Mouse (Mus musculus) retina, postnatal 1 day (tissue): Measurements from ENCODE around the gene Ksr1.

Experiments used
- DNase-seq: peaks from one replicate; pipeline ENCODE4 v3.0.0-alpha.2; 2012

Ksr1 gene

GRCm38 (mm10) chr11:79146331-79146767 lies at the start of gene Ksr1:
Gene Ksr1, minus strand, starts transcription at chr11:79146407.
- peak; percentile 97 for DNase-seq

DNA sequence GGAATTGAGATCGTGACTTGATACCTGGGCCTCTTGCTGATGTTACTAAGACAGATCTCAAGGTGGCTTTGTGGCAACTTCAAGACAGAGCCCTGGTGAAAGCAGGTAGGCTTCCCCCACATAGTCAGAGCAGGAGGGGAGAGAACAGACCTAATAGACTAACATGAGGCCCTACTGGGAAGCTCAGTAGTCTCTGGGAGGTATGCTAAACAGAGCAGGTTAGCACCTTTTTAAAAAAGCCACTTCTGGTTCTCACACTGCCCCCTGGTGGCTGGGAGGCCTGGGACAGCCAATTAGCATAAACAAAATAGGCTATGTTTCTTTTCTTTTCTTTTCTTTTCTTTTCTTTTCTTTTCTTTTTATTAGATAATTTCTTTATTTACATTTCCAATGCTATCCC lies 46.0 kb upstream of the Ksr1 start:
- DNase-seq, result peak; percentile 36

DNA sequence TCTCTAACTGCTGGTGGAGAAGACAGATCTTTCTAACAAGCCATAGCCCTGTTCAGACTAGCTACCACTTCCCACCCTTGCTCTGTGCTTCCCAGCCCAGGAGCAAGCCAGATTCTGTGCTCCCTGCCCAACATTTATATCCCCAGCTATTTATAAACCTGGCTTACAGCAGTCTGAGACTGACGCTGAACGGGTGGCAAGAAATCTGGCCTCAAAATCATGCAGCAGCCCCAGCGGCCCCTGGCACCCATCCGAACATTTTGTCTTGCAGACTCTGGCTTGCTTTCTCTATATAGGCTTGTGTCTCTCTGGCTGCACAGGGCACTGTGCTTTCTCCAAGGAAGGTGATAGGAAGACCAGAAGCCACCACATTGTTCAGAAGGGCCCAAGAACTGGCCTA lies 45.0 kb upstream of the Ksr1 start:
- no peak for DNase-seq

- DNase-seq, result no peak
Measured at GRCm38 (mm10) chr11:79190257-79190656, 44.0 kb upstream of the Ksr1 start.

GRCm38 (mm10) chr11:79188176-79188575 lies 42.0 kb upstream of the Ksr1 start:
- DNase-seq, result no peak

- DNase-seq, result no peak
Measured at GRCm38 (mm10) chr11:79187291-79187690, 41.1 kb upstream of the Ksr1 start.

DNA sequence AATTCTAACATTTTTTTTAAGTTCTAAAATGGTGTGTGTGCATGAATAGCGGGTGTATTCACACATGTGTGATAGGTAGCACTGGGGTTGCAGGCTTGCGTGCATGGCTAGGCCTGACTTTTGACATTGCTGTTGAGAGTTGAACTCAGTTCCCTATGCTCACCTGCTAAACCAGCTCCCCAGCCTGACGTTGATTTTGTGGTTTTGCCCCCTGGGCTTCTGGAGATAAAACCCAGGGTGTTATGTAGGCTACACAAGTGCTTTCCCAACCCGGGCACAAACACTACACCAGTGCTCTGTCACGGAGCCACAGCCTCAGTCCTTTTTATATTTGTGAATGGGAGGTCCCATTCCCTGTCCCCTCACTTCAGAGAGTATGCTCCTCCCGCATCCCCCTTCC lies 39.5 kb upstream of the Ksr1 start:
- no peak for DNase-seq

DNA sequence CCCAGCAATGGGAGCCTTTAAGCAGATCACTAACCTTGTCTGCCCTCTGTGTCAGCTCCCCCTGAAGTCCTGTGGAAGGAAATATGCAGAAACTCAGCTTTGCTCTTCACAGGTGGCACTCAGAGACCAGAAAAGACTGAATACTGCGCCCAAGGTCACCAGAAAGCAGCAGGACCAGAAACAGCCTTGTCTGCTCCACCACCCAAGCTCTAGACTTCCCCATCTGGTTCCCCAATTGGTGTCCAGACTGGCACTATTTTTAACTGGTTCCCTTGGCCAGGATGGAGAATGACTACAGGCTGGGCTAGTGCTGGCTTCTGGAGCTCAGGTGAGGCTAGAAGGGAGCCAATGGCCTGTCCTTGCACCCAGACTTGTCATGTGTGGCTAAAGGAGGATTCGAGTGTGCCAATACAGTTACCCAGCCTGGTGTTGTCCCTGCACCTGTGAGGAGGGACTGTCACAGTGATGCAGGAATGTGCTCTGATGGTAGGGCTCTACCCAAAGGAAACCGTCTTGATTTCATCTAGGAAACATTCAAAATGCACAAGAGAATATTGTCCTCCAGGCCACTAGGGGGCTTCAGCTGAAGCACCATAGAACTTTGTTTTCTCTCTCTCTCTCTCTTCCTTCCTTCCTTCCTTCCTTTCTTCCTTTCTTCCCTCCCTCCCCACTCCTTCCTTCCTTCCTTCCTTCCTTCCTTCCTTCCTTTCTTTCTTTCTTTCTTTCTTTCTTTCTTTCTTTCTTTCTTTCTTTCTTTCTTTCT lies 38.1 kb upstream of the Ksr1 start:
- no peak for DNase-seq

DNA sequence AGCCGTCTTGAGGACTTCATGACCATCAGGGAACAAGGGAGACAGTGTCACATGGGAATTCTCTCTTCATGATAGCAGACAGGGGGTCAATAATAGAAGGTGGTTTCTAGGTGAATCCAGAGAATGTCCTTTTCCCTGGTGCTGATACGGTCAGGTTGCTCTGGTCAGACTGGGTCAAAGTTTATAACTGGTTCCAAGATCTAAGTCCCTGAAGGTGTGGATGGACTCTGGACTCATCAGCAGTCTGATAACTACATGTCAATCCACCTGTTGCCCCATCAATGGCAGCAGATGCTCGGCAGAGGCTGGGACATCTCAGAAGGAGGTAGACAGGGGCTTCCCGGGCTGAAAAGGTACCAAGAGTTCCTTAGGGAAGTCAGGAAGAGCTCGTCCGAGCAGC lies 37.2 kb upstream of the Ksr1 start:
- DNase-seq, result no peak

DNA sequence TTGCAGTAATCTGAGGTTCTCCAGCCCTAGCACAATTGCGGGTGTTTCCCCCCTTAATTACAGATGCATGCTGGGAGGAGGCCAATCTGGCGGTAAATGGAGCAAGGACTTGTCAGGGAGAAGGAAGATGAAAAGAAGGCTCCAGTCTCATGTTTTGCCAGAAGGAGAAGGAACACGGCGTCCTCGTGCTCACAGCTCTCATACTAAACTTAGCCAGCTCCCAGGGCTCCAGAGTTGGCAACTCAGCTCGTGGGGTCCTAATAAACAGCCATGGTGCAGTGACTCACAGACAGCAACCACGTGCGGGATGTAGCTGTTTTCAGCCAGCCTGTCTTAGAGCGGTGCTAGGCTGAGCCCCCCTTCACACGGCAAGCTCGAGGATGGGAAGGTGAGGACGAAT lies 36.7 kb upstream of the Ksr1 start:
- DNase-seq, result no peak

DNA sequence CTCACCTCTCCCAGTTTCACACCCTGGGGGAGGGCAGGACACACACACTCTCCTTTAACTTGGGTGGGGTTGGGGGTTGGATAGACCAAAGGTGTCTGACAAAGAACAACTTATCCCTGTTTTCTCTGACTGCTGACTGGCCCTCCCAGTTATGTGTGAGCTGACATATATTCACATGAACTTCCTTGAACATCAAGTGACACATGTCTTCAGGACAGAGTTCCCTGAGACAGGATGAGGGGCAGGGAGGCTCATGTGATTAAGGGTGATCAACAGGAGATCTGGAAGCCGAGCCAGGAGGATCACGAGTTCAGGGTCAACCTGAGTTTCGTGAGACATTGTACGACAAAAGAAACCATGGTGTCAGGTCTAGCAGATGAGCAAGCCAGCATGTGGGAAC lies 35.7 kb upstream of the Ksr1 start:
- no peak for DNase-seq

GRCm38 (mm10) chr11:79176687-79177086 lies 30.5 kb upstream of the Ksr1 start:
- DNase-seq, result no peak

DNA sequence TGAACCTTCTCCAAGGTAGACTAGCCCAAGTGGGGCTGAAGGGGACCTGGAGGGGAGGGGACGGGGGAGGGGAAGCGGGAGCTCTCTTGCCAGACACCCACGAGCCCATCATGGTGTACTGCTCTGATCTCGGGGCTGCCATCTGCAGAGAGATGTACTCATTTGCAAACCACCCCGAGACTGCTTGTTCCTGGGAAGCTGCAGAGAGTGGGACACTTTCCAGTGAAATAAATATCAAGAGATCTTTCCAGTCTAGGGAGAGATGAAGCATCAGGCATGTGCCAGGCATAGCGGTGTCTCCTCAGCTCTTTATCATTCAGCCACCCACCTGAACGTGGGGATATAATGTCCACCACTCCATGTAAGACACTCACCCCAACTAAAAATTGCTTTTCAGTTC lies 25.8 kb upstream of the Ksr1 start:
- DNase-seq, result no peak

DNA sequence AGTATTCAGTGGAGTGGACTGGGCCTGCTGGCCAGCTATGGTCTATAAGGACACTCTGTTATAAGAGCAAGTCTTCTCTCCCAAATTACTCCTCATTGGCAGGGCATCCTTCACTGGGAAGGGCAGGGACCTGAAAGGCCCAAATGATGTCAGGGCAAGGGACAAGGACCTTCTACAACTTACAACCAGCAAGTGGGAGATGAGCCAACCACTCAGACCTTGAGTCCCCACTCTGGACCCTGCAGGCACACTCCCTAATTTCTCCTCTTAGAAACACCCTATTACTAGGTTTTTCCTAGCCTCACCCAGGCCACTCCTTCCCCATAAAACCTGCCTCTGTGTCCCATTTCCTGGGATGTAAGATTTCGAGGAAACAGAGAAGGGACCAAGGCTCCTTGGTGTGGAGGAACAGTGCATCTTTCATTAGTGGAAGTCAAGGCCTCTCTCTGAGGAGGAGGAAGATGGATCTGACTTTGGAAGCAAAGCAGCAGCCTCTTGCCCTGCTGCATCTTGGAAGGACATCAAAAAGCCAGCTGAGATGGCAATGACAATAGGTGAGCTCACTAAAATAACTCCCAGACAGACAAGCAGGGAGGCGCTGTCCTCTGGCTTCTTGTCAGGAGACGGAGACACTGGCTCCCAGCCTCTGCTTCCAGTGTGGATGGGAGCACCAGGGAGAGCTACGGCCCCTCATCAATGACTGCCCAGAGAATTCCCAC lies 20.5 kb upstream of the Ksr1 start:
- no peak for DNase-seq

- no peak for DNase-seq
Measured at GRCm38 (mm10) chr11:79161077-79161758, 15.0 kb upstream of the Ksr1 start.

DNA sequence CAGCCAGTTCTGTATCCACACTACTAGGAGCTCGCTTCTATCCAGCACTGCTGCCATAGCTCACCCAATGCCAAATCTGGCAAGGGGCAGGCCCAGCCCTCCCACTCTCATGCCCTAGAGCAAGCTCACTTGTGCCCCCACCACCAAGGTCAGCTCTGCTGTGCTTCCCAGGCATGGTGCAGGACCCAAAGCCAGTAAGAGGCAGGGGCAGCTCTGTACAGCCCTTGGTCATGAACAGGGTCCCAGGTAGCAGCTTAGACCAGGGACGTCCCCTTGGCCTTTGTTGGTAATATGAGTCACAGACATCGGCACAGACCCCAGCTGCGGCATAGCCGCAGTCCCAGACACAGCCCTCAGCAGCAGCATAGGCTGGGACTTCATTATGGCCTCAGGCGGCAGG lies 13.9 kb upstream of the Ksr1 start:
- DNase-seq, result no peak

- no peak for DNase-seq
Measured at GRCm38 (mm10) chr11:79157729-79158128, 11.5 kb upstream of the Ksr1 start.

- no peak for DNase-seq
Measured at GRCm38 (mm10) chr11:79155348-79155747, 9.1 kb upstream of the Ksr1 start.

GRCm38 (mm10) chr11:79152696-79153095 lies 6.5 kb upstream of the Ksr1 start:
- no peak for DNase-seq

- DNase-seq, result no peak
Measured at GRCm38 (mm10) chr11:79151874-79152273, 5.7 kb upstream of the Ksr1 start.

GRCm38 (mm10) chr11:79150301-79150700 lies 4.1 kb upstream of the Ksr1 start:
- no peak for DNase-seq

DNA sequence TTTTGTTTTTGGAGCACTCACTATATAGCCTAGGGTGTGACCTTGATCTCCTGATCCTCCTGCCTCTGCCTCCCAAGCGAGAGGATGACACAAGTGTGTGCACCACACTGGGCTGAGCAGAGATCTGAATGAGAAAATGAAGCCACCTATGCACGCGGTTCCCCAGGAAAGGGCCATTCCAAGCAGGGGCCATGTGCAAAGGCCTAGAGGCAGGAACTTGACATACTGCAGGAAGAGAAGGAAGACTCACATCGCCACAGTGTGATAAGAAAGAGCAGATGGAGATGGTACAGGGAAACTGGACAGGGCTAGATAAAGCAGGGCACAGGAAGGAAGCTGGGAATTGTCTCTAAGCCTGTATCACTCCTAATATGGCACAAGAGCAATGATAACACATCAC lies 3.1 kb upstream of the Ksr1 start:
- DNase-seq, result no peak

GRCm38 (mm10) chr11:79148783-79149182 lies 2.6 kb upstream of the Ksr1 start:
- DNase-seq, result no peak
